Mouse (Mus musculus) urinary bladder, postnatal 10 days (tissue): ENCODE measurements around the gene Gpx3.

Experiments used
- DNase-seq: peaks from one replicate; pipeline ENCODE4 v3.0.0; 2022; ENCODE audit warnings: low spot score

Gene Gpx3

DNA sequence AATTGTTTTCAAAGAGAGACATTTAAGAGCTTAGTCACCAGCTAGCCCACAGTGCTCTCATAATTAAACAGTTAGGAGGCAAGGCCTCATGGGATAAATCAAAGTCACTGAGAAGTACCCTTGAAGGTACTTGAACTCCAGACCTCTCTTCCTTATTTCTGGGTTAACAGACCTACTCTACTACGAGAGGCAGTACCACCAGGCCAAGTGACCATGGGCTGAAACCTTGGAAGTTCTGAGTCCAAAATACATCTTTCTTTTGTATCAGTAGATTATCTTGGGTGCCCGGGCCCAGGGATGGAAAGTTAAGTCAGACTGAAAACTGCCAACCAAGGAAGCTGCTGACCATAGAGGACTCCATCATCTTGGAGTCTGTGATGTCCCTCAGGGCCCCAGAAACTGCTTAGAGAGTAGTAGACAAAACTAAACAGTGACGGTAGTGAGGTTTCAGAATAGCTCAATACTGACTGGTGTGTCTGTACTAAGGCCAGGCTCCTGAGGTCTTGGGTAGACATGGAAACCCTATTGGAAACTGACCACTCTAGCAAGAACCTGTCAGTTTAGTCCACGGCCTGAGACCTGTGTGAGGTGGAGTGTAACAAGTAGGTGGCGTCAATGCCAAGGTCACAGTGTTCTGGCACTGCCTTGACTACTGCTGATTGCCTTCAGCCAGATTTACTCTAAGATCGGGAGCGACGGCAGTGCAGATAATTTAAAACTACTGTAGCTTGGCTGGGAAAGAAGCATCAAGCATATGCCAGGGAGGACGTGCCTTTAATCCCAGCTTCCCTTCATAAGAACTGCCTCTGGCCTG is 10.5 kb downstream of the Gpx3 start:
- DNase-seq = no peak

DNA sequence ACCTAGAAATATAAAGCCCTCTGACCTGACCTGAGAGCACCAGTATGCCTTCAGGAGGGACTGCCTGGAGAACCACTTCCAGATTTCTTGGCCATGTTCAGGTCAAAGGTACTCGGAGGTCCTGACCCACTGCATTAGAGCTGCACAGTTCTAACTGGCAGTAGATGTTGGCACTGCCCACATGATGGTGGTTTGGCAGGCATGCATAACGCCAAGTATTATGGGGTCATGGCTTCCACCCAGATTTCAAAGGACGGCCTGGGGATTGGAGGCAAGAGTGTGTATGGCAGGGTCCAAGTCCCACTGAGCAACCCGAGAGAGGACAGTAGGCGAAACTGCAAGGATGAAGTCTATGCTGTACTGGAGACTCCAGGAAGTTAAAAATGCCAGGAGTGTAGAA is 11.6 kb downstream of the Gpx3 start:
- DNase-seq = no peak

DNA sequence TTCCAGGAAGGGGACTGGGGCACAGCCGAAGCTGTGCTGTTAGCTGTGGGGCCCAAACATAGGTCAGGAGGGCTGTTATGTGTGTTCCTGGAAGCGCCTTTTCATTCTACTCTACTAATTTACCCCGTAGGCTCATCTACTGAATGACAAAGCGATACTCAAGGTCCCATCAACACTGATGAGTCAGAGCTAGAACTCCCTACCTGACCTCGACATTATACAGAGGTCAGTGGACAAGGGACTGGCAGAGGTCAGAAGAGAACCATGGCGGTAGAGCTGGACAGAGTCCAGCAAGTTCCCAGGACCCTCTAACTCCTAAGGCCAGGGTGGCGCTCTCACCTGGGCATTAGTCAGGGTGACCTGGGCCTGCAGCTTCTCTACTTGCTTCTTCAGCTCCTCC is 15.2 kb downstream of the Gpx3 start:
- no peak for DNase-seq

DNA sequence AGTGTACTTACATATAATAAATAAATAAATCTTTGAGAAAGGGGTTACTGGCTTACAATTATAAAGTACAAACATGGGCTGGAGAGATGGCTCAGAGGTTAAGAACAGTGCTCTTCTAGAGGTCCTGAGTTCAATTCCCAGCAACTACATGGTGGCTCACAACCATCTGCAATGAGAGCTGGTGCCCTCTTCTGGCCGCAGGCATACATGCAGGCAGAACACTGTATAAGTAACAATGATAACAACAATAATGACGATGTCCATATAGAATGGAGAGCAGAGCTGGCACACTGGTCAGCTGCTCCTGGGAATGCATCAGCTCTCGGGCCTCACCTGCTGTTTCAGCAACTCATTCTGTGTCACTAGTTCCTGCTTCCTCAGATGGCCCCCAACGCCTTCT is 16.0 kb downstream of the Gpx3 start:
- no peak for DNase-seq

DNA sequence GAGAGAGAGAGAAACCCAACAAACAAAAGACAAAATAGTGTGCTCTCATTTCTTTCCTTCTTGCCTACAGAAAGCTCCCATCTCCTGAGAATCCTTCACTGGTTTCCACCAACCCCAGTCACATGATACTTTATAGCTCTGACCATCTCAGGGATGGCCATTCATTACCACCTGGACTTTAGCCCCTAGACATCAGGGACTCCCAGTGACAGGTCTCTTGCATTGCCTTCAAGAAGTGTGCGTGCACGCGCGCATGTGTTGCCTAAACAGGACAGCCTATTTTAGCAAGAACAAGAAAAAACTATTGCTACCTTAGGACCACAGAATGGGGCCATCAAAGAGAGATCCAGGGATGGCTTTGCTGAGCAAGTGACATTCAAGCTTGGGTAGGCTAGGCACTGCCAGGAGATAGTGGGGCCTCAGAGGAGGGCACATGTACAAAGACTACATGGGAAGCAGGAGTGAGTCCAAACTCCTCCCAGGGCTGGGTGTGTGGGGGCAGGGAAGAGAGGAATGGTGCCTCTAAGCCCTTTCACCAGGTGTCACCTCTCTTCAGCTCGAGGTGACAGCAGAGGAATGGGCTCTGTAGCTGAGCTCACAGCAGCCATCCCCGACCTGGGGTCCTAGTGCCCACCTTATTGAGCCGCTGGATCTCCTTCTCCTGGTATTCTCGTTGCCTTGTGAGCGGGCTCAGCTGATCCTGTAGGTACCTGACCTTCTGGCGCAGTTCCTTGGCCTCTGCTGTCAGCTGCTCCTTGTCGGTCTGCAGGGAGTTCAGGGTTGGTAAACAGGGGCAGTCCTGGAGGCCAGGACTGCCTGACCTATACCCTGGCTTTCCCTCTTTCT is 18.1 kb downstream of the Gpx3 start:
- DNase-seq = no peak

- DNase-seq = no peak
Observed at GRCm38 (mm10) chr11:54920973-54921580, 18.8 kb downstream of the Gpx3 start.

DNA sequence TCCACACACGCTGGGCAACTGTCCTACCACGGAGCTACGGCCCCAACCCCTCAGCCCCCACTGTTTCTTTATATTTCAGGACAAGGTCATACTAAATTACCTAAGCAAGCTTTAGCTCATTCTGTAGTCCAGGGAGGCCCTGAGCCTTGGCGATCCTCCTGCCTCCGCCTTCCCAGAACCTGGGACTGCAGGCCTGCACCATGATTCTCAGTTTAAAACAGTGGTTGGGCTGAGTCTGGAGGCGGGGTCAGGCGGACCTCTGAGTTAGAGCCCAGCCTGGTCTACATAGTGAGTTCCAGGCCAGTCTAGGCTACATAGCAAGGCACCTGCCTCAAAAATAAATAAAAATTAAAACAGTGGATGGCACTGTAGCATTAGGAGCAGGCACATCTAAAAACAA is 19.5 kb downstream of the Gpx3 start:
- DNase-seq = no peak

GRCm38 (mm10) chr11:54922488-54922887 is 20.2 kb downstream of the Gpx3 start:
- DNase-seq = no peak

DNA sequence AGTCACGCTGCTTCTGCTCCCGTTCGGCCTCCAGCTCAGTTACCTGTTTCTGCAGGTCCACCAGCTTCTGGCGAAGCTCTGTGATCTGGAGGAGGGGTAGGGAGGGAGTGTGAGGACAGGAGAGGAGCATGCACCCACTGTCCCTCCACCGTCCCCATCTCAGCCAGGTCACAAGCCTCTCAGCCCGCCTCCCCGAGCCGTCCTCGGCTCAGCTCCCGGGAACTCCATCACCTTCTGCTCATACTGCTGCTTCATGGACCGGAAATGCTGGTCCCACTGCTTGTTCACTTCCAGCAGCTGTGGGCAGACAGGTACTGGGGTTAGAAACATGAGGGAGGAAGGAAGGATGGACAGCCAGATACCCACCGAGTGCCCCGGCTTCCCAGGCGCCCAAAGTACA is 21.9 kb downstream of the Gpx3 start:
- DNase-seq = no peak

GRCm38 (mm10) chr11:54927346-54928140 is 25.3 kb downstream of the Gpx3 start:
- no peak for DNase-seq

GRCm38 (mm10) chr11:54928219-54928618 is 26.0 kb downstream of the Gpx3 start:
- DNase-seq = no peak

DNA sequence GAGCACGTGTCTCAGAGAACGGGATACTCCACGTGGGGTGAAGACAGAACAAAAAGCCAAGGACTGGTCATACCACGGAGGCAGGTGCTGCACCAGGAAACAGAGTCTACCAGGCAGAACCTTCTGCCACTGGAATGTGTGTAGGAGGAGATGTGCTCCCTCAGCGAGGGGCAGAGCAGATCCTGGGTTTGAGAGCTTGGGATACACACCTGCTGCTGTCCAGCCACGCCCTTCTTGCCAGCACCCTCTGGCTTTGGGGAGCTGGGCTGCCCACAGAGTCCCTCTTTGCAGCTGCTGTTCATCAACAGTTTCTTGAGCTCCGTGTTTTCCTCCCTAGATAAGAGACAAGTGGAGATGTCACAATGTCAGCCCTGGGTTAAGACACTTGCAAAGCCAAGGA is 26.6 kb downstream of the Gpx3 start:
- DNase-seq = no peak

GRCm38 (mm10) chr11:54929290-54929689 is 27.0 kb downstream of the Gpx3 start:
- DNase-seq = no peak

GRCm38 (mm10) chr11:54929744-54930143 is 27.5 kb downstream of the Gpx3 start:
- DNase-seq = no peak

- no peak for DNase-seq
Observed at GRCm38 (mm10) chr11:54930318-54930979, 28.2 kb downstream of the Gpx3 start.

DNA sequence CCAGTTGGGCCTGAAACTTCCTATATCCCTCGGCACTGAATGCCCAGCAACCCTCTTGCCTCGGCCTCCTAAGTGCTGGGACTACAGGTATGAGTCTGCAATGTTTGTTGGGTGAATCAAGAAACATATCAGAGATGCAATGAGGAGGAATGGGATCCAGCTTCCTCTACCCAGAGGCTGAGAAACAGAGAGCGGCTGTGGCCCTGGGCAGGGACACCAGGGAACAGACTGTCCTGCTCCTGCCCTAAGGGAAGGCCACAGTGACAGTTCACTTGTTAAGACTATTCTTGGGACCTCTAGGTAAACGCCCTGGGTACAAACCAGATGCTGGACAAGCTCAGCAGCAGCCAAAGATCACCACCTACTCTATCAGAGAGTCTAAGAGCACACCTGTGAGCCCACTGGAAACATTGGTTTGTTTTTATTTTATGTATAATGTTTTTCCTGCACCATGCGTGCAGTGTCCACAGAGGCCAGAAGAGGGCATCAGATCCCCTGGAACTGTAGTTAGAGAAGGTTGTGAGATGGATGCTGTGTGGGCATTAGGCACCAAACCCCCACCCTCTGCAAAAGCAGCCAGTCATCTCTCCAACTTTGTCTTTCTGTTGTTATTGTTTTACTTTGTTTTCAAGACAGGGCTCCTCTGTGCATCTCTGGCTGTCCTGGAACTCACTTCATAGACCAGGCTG is 29.3 kb downstream of the Gpx3 start:
- DNase-seq = no peak

GRCm38 (mm10) chr11:54932540-54932939 is 30.3 kb downstream of the Gpx3 start:
- DNase-seq = no peak

- no peak for DNase-seq
Observed at GRCm38 (mm10) chr11:54934198-54934597, 31.9 kb downstream of the Gpx3 start.

GRCm38 (mm10) chr11:54936035-54936770 is 34.0 kb downstream of the Gpx3 start:
- no peak for DNase-seq

DNA sequence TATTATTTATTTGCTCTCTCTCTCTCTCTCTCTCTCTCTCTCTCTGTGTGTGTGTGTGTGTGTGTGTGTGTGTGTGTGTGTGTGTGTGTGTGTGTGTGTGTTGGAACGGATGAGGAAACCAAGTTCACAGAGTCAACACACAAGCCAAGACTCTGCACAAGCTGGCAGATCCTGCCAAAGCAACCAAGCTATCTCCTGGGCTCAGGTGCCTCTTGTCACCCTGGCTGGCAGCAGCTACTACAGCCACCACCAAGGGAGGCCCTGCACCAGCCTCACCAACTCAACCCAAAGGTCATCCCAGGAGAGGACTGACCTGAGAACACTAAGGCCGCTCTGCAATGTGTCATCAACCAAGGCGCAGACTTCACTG is 34.5 kb downstream of the Gpx3 start:
- no peak for DNase-seq
